Mouse (Mus musculus): ENCODE measurements around the gene Rbm15b.

DNA sequence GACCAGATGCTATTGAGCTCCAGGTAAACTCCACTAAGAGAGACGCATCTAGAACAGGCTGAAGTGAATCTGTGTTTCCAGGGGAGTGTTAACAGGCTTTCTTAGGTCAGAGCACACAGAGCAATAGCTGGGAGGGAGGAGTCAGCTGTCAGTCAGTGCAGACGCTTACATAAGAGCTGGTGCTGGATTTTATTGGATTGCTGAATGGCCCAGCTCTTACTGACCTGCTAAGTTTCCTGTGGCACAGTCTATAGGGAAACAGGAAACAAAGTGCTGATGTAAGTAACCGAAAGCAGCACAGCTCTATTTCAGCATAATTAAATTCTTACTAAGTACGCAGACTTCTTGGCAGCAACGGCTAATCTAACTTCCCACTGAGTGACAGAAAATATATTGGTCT, 21.5 kb upstream of the Rbm15b start:
- TF ChIP-seq POLR2A (IDR thresholded peaks at IDR 0.05; ENCODE audit: insufficient read depth, low read depth, low read length): no peak
- no peak for TF ChIP-seq CTCF (IDR thresholded peaks at IDR 0.05; ENCODE audit: insufficient read depth, low read depth, low read length)

All from olfactory bulb, adult 2 months (tissue).